Mouse (Mus musculus): Measurements from ENCODE around the gene Uggt2. TPM values are rescaled to one million over a fixed set of nuclear protein-coding genes. Genes with fewer than 3 reads are reported as not detected.
A peak's percentile ranks its signal among the peaks of the same experiment; 100 is the strongest.

The Uggt2 gene
- polyA plus RNA-seq, 1 experiment from 2014 or later, result 1.0 TPM

- H3K27me3 ChIP-seq, result no peaks in the 10 kb centered on the region
- no peak overlapping the region for H3K27ac ChIP-seq (replicated peaks)
- no peak overlapping the region for H3K9ac ChIP-seq
- H3K4me3 ChIP-seq (replicated peaks), result no peak overlapping the region
- WGBS (ENCODE audit: insufficient replicate concordance), result 51% methylated on average over 2 of the region's 2 CpGs
- H3K36me3 ChIP-seq (replicated peaks), result 0 out of 2 replicates have a peak, but pooled peaks cover 3% of the 10 kb centered on the region
- ATAC-seq (ENCODE audit: insufficient read depth), result no peak
- H3K4me1 ChIP-seq (replicated peaks), result no peaks in the 10 kb centered on the region
- no peaks in the 10 kb centered on the region for H3K9me3 ChIP-seq (replicated peaks)
- H3K4me2 ChIP-seq, result no peak overlapping the region
These were observed 71.5 kb downstream of the Uggt2 start for GRCm38 (mm10) chr14:119027675-119028253.

- Histone ChIP-seq H3K4me1 (replicated peaks) (no peaks in the 10 kb centered on the region), H3K9ac (no peak overlapping the region), H3K4me2 (no peak overlapping the region), H3K9me3 (replicated peaks) (no peaks in the 10 kb centered on the region), H3K27ac (replicated peaks) (no peak overlapping the region), H3K4me3 (replicated peaks) (no peak overlapping the region), H3K27me3 (no peaks in the 10 kb centered on the region), H3K36me3 (replicated peaks) (0 out of 2 replicates have a peak, but pooled peaks cover 3% of the 10 kb centered on the region)
- peak; percentile 60; the same call in 1 of the 2 replicates for ATAC-seq (ENCODE audit: insufficient read depth)
- WGBS (ENCODE audit: insufficient replicate concordance), result 21% methylated on average over 4 of the region's 4 CpGs
These were observed 72.1 kb downstream of the Uggt2 start for GRCm38 (mm10) chr14:119027130-119027529.

DNA sequence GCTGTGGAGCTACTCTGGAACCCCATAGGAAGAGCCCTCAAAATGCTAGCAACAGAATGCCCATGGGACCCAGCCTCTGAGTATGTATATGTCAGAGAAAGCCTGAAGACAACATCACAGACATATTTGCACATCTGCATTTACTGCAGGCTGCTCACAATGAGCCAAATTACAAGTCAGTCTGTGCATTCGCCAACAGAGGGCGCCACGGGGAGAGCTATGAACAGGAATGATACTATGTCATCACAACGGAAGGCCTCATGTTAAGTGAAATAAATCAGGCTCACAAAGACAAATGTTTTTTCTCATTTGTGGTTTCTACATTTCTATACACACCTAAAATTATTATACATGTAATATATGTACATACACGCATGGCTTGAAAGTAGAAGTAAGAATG is 73.3 kb downstream of the Uggt2 start:
- no peaks in the 10 kb centered on the region for H3K9me3 ChIP-seq (replicated peaks)
- no peak overlapping the region for H3K4me3 ChIP-seq (replicated peaks)
- H3K27me3 ChIP-seq, result no peaks in the 10 kb centered on the region
- H3K27ac ChIP-seq (replicated peaks), result no peak overlapping the region
- no peak overlapping the region for H3K9ac ChIP-seq
- no peaks in the 10 kb centered on the region for H3K36me3 ChIP-seq (replicated peaks)
- H3K4me2 ChIP-seq, result no peak overlapping the region
- ATAC-seq (ENCODE audit: insufficient read depth), result no peak
- WGBS (ENCODE audit: insufficient replicate concordance), result 53% methylated on average over 5 of the region's 5 CpGs
- H3K4me1 ChIP-seq (replicated peaks), result no peaks in the 10 kb centered on the region

DNA sequence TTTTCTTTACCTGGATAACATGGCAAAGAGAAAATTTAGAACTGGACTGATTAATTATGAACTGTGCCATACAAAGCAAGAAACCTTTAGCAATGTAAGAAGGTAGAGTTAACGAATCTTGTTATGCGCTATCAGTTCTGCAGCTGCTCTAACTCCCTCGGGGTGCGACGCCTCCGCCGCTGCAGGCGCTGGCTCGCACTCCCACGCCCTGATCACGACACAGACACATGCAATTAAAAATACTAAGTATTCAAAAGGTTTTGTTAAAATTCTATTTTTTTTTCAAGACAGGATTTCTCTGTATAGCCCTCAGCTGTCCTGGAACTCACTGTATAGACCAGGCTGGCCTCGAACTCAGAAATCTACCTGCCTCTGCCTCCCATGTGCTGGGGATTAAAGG is 85.7 kb downstream of the Uggt2 start:
- no peak for ATAC-seq (ENCODE audit: insufficient read depth)
- Histone ChIP-seq H3K9ac (no peak overlapping the region), H3K36me3 (replicated peaks) (no peaks in the 10 kb centered on the region), H3K27me3 (no peaks in the 10 kb centered on the region; the same call in 1 of the 2 replicates), H3K9me3 (replicated peaks) (no peaks in the 10 kb centered on the region), H3K4me2 (no peak overlapping the region), H3K27ac (replicated peaks) (no peak overlapping the region), H3K4me3 (replicated peaks) (no peak overlapping the region), H3K4me1 (replicated peaks) (no peaks in the 10 kb centered on the region)
- WGBS (ENCODE audit: insufficient replicate concordance), result 71% methylated on average over 12 of the region's 12 CpGs

DNA sequence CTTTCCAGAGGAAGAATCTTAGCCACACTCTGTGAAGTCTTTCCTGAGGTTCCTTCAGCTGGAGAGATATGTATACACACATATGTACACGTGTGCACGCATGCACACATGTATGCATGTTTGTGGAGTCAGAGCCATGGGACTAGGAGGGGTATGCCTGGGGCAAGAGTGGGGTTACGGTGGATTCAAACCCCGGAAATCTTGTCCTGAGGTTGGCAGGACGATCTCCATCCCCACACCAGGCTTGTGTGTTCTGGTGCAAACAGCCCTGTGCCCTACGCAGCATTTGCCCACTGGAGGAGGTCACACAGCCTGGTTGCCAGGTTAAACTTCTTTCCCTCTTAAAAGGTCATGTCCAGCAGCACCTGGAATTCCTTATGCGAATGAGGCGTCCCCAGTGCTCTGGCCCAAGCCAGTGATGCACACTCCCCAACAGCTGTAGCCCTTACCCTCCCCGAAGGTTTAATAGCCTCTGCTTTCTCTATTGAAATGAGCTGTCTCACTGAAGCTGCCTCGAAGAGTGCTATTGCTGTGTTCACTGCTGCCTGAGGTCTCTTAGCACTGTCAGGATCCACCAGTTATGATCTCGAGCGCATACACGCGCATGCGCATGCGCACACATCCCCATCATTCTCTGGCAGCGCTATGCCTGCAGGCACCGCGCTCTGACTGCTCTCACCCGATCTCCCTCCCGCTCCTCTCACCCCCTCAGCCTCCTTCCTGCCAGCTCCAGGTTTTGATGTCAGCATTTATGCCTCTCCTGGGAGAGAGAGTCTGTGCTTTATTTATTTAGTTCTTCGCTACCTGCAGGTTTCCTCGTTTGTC is 86.4 kb downstream of the Uggt2 start:
- 0 out of 2 replicates have a peak overlapping the region, but pooled peaks have one; percentile 5 for H3K4me2 ChIP-seq
- H3K27me3 ChIP-seq, result no peaks in the 10 kb centered on the region; the same call in 1 of the 2 replicates
- no peak overlapping the region for H3K9ac ChIP-seq
- no peak overlapping the region for H3K27ac ChIP-seq (replicated peaks)
- H3K4me3 ChIP-seq (replicated peaks), result no peak overlapping the region
- no peak for ATAC-seq (ENCODE audit: insufficient read depth)
- WGBS (ENCODE audit: insufficient replicate concordance), result 59% methylated on average over 23 of the region's 23 CpGs
- peaks cover 5% of the 10 kb centered on the region; the same call in 1 of the 2 replicates for H3K4me1 ChIP-seq (replicated peaks)
- H3K9me3 ChIP-seq (replicated peaks), result no peaks in the 10 kb centered on the region
- H3K36me3 ChIP-seq (replicated peaks), result no peaks in the 10 kb centered on the region

GRCm38 (mm10) chr14:119009531-119009930 is 89.7 kb downstream of the Uggt2 start:
- WGBS (ENCODE audit: insufficient replicate concordance), result 83% methylated on average over 2 of the region's 2 CpGs
- H3K4me1 ChIP-seq (replicated peaks), result peaks cover 14% of the 10 kb centered on the region
- no peak overlapping the region for H3K9ac ChIP-seq
- no peak overlapping the region for H3K27ac ChIP-seq (replicated peaks)
- no peaks in the 10 kb centered on the region for H3K36me3 ChIP-seq (replicated peaks)
- no peak for ATAC-seq (ENCODE audit: insufficient read depth)
- no peaks in the 10 kb centered on the region; the same call in 1 of the 2 replicates for H3K27me3 ChIP-seq
- no peaks in the 10 kb centered on the region for H3K9me3 ChIP-seq (replicated peaks)
- no peak overlapping the region for H3K4me3 ChIP-seq (replicated peaks)
- no peak overlapping the region for H3K4me2 ChIP-seq

DNA sequence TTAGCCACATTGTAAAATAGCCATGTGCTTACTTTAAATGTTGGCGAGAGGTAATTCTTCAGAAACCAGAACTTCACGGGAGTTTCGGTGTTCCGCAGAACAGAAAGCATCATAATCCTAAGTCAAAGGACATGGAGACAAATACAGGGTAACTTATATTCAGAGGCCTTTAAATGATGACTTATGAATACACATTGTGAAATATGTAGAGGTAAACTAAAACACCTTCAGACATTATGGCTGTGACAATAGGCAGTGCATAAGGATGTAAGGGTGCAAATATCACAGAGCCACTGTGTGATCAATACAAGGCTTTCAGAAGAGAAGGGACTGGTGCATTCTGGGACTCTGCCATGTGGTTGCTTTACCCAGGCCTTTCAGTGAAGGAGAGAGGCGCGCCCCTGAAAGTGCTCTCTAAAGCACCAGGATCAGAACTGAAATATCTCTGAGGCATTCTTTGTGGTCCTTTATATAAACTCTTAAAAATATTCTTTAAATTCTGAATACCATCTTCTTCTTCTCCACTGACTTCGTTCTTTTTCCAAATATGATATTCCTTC is 91.1 kb downstream of the Uggt2 start:
- Histone ChIP-seq H3K27ac (replicated peaks) (peak overlapping the region; percentile 2; the same call in 1 of the 2 replicates), H3K4me2 (peak overlapping the region; percentile 81), H3K36me3 (replicated peaks) (no peaks in the 10 kb centered on the region), H3K4me3 (replicated peaks) (peak overlapping the region; percentile 63), H3K4me1 (replicated peaks) (peaks cover 14% of the 10 kb centered on the region), H3K9me3 (replicated peaks) (no peaks in the 10 kb centered on the region), H3K27me3 (no peaks in the 10 kb centered on the region; the same call in 1 of the 2 replicates), H3K9ac (peak overlapping the region; percentile 1; the same call in 1 of the 2 replicates)
- no peak for ATAC-seq (ENCODE audit: insufficient read depth)
- 42% methylated on average over 7 of the region's 7 CpGs for WGBS (ENCODE audit: insufficient replicate concordance)

- Histone ChIP-seq H3K9me3 (replicated peaks) (no peaks in the 10 kb centered on the region), H3K4me2 (peak overlapping the region; percentile 81), H3K27ac (replicated peaks) (peak overlapping the region; percentile 73), H3K9ac (peak overlapping the region; percentile 51), H3K4me1 (replicated peaks) (peaks cover 14% of the 10 kb centered on the region), H3K36me3 (replicated peaks) (no peaks in the 10 kb centered on the region), H3K27me3 (no peaks in the 10 kb centered on the region), H3K4me3 (replicated peaks) (peak overlapping the region; percentile 63)
- ATAC-seq (ENCODE audit: insufficient read depth), result peak; percentile 100
- WGBS (ENCODE audit: insufficient replicate concordance), result under 1% methylated on average over 13 of the region's 13 CpGs
These were observed 91.9 kb downstream of the Uggt2 start for GRCm38 (mm10) chr14:119007103-119007951.

DNA sequence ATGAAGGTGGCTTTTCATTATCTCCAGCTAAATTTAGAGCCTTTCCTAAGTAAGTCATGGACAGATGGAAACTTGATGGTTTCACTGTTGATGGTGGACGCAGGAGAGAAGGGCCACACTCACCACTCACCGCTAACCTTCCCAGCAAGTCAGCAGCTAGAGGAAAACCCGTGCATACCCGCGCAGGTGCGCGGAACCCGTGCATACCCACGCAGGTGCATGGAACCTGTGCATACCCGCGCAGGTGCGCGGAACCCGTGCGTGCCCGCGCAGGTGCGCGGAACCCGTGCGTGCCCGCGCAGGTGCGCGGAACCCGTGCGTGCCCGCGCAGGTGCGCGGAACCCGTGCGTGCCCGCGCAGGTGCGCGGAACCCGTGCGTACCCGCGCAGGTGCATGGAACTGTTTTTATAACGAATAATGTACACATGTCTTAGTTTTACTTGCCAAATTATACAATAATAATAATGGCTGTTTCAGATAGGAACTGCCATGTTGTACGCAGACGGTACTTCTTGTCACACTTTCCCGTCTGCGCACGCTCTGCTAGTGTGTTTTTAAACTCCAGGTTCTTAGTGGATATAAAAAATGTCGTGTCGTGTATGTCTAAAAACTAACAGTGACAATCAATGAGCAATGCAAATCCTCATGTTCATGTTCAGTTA is 92.7 kb downstream of the Uggt2 start:
- Histone ChIP-seq H3K4me2 (peak overlapping the region; percentile 81), H3K27ac (replicated peaks) (peak overlapping the region; percentile 73), H3K4me1 (replicated peaks) (peaks cover 14% of the 10 kb centered on the region), H3K4me3 (replicated peaks) (peak overlapping the region; percentile 63), H3K9ac (peak overlapping the region; percentile 51), H3K9me3 (replicated peaks) (no peaks in the 10 kb centered on the region), H3K36me3 (replicated peaks) (no peaks in the 10 kb centered on the region), H3K27me3 (no peaks in the 10 kb centered on the region)
- 1% methylated on average over 49 of the region's 49 CpGs for WGBS (ENCODE audit: insufficient replicate concordance)
- ATAC-seq (ENCODE audit: insufficient read depth), result no peak

- Histone ChIP-seq H3K9ac (no peak overlapping the region), H3K4me1 (replicated peaks) (peaks cover 14% of the 10 kb centered on the region), H3K36me3 (replicated peaks) (no peaks in the 10 kb centered on the region), H3K4me3 (replicated peaks) (no peak overlapping the region), H3K27me3 (no peaks in the 10 kb centered on the region), H3K9me3 (replicated peaks) (no peaks in the 10 kb centered on the region), H3K4me2 (peak overlapping the region; percentile 81), H3K27ac (replicated peaks) (no peak overlapping the region)
- ATAC-seq (ENCODE audit: insufficient read depth), result no peak
- 15% methylated on average over 5 of the region's 5 CpGs for WGBS (ENCODE audit: insufficient replicate concordance)
These were observed 93.4 kb downstream of the Uggt2 start for GRCm38 (mm10) chr14:119005834-119006233.

Data from liver, embryonic 15.5 days (tissue).